Mouse (Mus musculus): ENCODE measurements around the gene Ctnnb1.

DNA sequence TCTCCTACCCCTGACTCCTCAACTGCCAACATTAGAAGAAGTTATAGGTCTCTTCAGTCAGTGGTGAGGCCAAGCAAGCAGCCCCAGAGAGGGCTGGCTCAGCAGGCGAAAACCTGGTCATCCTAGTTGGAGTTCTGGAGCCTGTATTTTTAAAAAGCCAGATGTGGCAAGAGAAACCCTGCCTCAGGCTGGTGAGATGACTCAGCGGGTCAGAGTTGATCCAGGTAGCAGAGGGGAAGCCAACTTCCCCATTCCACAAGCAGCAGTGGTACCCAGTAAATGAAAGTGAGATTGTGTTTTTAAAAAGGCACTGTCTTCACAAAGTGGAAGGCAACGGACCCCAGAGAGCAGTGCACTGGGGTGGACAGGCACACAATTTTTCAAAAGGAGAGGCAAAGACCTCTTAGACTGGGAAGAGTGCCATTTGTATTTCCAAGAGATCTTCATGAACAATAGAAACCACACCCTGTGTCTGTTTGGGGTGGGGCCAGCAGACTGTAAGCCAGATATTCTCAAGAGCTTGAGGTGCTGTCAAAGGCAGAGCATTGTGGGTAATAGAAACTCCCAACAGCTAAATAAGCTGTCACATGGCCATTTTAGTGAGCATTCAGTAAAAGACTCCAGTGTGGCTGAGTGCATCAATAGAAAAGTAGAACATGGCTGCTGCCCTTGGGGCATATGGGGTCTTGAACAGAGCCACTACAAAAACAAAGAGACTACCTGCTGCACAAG lies 33.1 kb downstream of the Ctnnb1 start:
- TF ChIP-seq MYOD1 (IDR thresholded peaks at IDR 0.05; ENCODE audit: control insufficient read depth, insufficient read length, low read depth) (no peak), CTCF (IDR thresholded peaks at IDR 0.05; ENCODE audit: control insufficient read depth, insufficient read depth, insufficient read length) (no peak), MAX (IDR thresholded peaks at IDR 0.05) (no peak), FOSL1 (IDR thresholded peaks at IDR 0.05; ENCODE audit: insufficient read depth, low read length, poor library complexity, severe bottlenecking) (no peak), USF1 (IDR thresholded peaks at IDR 0.05; ENCODE audit: low read depth) (no peak)

Measured in C2C12 (cell line).